Mouse (Mus musculus): ENCODE data around the gene Fermt2.
"Not testable (repeated sequence)": the region's sequence is repeated elsewhere in the genome, so short reads cannot be mapped to it uniquely, and the experiment has no call there.

DNA sequence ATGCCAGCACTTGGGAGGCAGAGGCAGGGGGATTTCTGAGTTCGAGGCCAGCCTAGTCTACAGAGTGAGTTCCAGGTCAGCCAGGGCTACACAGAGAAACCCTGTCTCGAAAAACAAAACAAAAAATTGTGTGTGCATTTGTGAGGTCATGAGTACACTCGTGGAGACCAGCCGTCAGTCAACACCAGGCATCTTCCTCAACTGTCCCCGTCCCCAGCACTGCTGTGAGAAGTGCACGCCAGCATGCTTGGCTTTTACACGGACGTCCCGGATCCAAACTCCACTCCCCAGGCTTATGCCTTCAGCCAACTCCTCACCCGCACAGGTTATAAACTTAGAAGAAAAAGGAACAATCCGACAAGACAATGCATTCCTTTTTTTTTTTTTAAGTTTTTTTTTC, 46.6 kb downstream of the Fermt2 start:
- not testable (repeated sequence) for TF ChIP-seq TAL1, GATA1 (IDR thresholded peaks at IDR 0.05; ENCODE audit: low read length)

Measured in erythroblast, embryonic 14.5 days (primary cell).